Mouse (Mus musculus): ENCODE results near the gene Ddx31.

DNA sequence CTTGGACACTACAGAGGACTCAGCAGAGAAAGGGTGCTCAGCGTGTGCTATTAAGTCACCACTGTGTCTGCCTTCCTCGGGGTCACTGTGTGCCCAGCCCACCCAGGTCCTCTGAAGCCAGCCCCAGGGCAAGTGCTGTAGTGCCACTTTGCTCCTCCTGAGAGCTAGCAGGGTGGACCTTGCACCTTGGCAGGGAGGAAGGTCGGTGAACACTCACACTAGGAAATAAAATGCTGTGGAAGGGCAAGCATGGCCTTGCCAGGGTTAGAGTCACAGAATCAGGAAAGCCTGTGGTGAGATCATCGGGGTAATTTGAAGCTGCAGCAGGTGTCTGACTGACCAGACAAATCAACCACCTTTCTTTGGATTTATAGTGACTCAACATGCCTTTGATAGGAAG is 65.4 kb downstream of the Ddx31 start:
- TF ChIP-seq GATA1 (IDR thresholded peaks at IDR 0.05; ENCODE audit: borderline replicate concordance, low read length), result no peak
- TF ChIP-seq FLI1 (IDR thresholded peaks at IDR 0.05; ENCODE audit: low read length), result no peak
